Mouse (Mus musculus) lung, postnatal 10 days (tissue): Measurements from ENCODE around the gene Elovl2.
A peak's percentile ranks its signal among the peaks of the same experiment; 100 is the strongest.
"Not testable (repeated sequence)": the region's sequence is repeated elsewhere in the genome, so short reads cannot be mapped to it uniquely, and the experiment has no call there.

Experiments used
- DNase-seq: peaks from one replicate; pipeline ENCODE4 v3.0.0; 2021

Elovl2 gene

GRCm38 (mm10) chr13:41233241-41233640, 13.0 kb upstream of the Elovl2 start:
- no peak for DNase-seq

GRCm38 (mm10) chr13:41232209-41232608, 12.0 kb upstream of the Elovl2 start:
- no peak for DNase-seq

GRCm38 (mm10) chr13:41231389-41231983, 11.3 kb upstream of the Elovl2 start:
- DNase-seq, result peak; percentile 35

- no peak for DNase-seq
These were observed 10.1 kb upstream of the Elovl2 start for GRCm38 (mm10) chr13:41230256-41230655.

GRCm38 (mm10) chr13:41228060-41228459, 7.9 kb upstream of the Elovl2 start:
- no peak for DNase-seq

GRCm38 (mm10) chr13:41226513-41226912, 6.3 kb upstream of the Elovl2 start:
- no peak for DNase-seq

- DNase-seq, result no peak
These were observed 410 bp downstream of the Elovl2 start for GRCm38 (mm10) chr13:41219687-41220303.

GRCm38 (mm10) chr13:41219056-41219455, 1.1 kb downstream of the Elovl2 start:
- no peak for DNase-seq

GRCm38 (mm10) chr13:41216236-41216635, 4.0 kb downstream of the Elovl2 start:
- DNase-seq, result no peak

GRCm38 (mm10) chr13:41215669-41216068, 4.5 kb downstream of the Elovl2 start:
- no peak for DNase-seq

- DNase-seq, result peak; percentile 4
These were observed 7.5 kb downstream of the Elovl2 start for GRCm38 (mm10) chr13:41212558-41213322.

GRCm38 (mm10) chr13:41211276-41211675, 8.9 kb downstream of the Elovl2 start:
- no peak for DNase-seq

- no peak for DNase-seq
These were observed 14.0 kb downstream of the Elovl2 start for GRCm38 (mm10) chr13:41206241-41206640.

- DNase-seq, result not testable (repeated sequence)
These were observed 14.6 kb downstream of the Elovl2 start for GRCm38 (mm10) chr13:41205568-41205967.

GRCm38 (mm10) chr13:41203691-41204090, 16.5 kb downstream of the Elovl2 start:
- DNase-seq, result no peak

GRCm38 (mm10) chr13:41203289-41203688, 16.9 kb downstream of the Elovl2 start:
- no peak for DNase-seq

GRCm38 (mm10) chr13:41200861-41201260, 19.3 kb downstream of the Elovl2 start:
- no peak for DNase-seq

GRCm38 (mm10) chr13:41195640-41196333, 24.4 kb downstream of the Elovl2 start:
- DNase-seq, result no peak

- no peak for DNase-seq
These were observed 32.3 kb downstream of the Elovl2 start for GRCm38 (mm10) chr13:41187886-41188285.

GRCm38 (mm10) chr13:41158426-41158825, 61.8 kb downstream of the Elovl2 start:
- DNase-seq, result no peak

- DNase-seq, result no peak
These were observed 67.1 kb downstream of the Elovl2 start for GRCm38 (mm10) chr13:41153146-41153545.

- peak; percentile 73 for DNase-seq
These were observed 73.9 kb downstream of the Elovl2 start for GRCm38 (mm10) chr13:41146271-41146670.

GRCm38 (mm10) chr13:41145433-41145970, 74.7 kb downstream of the Elovl2 start:
- DNase-seq, result no peak
